Mouse (Mus musculus) liver, postnatal 0 days (tissue): ENCODE results near the gene Vps18.

Experiments used
- CTCF ChIP-seq: sonication (generic); IDR thresholded peaks from 2 replicates; pipeline ENCODE4 v1.5.1; 2016; ENCODE audit warnings: antibody characterized with exemption, low read depth
- EP300 ChIP-seq: IDR thresholded peaks from 2 replicates; pipeline ENCODE4 v1.6.1; 2016; ENCODE audit warnings: antibody characterized with exemption, low read depth, mild to moderate bottlenecking

- TF ChIP-seq EP300 = 0 out of 2 replicates have a peak, but pooled peaks have one; percentile 1
- TF ChIP-seq CTCF = no peak
Measured at GRCm38 (mm10) chr2:119300819-119301493, 12.4 kb downstream of the Vps18 start.
